Mouse (Mus musculus) forebrain, embryonic 12.5 days (tissue): Measurements from ENCODE around the gene Rps6ka5. TPM values are rescaled to one million over a fixed set of nuclear protein-coding genes. Genes with fewer than 3 reads are reported as not detected.

ENCODE experiments used
- ATAC-seq: fragments of 200-750 bp; cut with Nextera tagmentation; 2 replicates; pipeline ENCODE4 v1.8.0; 2017; ENCODE audit warnings: moderate TSS enrichment; ENCODE audit not compliant: low FRiP score
- H3K27ac ChIP-seq: fragments of 300-500 bp; sonication (generic); 2 replicates; pipeline ENCODE4 v1.5.1; 2016; ENCODE audit warnings: mild to moderate bottlenecking
- H3K27me3 ChIP-seq: fragments of 300-500 bp; sonication (generic); 2 replicates; pipeline ENCODE4 v1.6.1; 2016; ENCODE audit warnings: mild to moderate bottlenecking
- H3K36me3 ChIP-seq: fragments of 300-500 bp; sonication (generic); replicated peaks from 2 replicates; pipeline ENCODE4 v1.6.1; 2016; ENCODE audit warnings: mild to moderate bottlenecking
- H3K4me1 ChIP-seq: fragments of 300-500 bp; sonication (generic); 2 replicates; pipeline ENCODE4 v1.6.1; 2016
- H3K4me2 ChIP-seq: fragments of 300-500 bp; sonication (generic); 2 replicates; pipeline ENCODE4 v1.6.1; 2016; ENCODE audit warnings: mild to moderate bottlenecking, moderate library complexity
- H3K4me3 ChIP-seq: fragments of 300-500 bp; sonication (generic); replicated peaks from 2 replicates; pipeline ENCODE4 v1.5.1; 2016; ENCODE audit warnings: mild to moderate bottlenecking
- H3K9ac ChIP-seq: fragments of 300-500 bp; sonication (generic); 2 replicates; pipeline ENCODE4 v1.6.1; 2016; ENCODE audit warnings: mild to moderate bottlenecking
- H3K9me3 ChIP-seq: fragments of 300-500 bp; sonication (generic); 2 replicates; pipeline ENCODE4 v1.6.1; 2016
- WGBS: fragments of 180-500 bp; shearing (Covaris S2); methylation state at CpG from one replicate; pipeline ENCODE4 v1.1.7; 2016; 5-methylcytosine and 5-hydroxymethylcytosine counted together
- polyA plus RNA-seq: library from polyadenylated mRNA; unstranded; fragments of >200 nt; fragmentation: Nextera tagmentation; extraction: Ambion mirVana; gene quantifications from 2 replicates; pipeline ENCODE4 v1.2.1, GENCODE M21; 2016

The Rps6ka5 gene
- polyA plus RNA-seq, 1 experiment from 2014 or later: 6.5 TPM

DNA sequence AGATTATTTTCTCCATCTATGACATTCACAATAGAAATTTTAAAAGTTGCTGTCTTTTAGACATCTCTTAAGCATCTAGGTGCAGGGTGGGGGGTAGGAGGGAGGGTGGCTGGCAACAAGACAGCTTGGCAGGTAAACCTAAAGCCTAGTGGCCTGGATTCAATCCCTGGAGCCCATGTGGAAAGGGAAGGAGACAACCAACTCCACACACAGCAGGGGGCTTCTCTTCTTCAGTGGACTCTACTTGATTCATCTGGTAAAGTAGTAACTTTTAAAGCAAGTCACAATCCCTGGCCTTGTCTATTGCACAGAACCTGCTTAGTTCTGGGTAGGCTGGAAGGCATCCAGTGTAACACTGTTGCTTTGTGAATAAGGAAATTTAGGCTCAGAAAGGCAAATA, 9.3 kb downstream of the Rps6ka5 start:
- Histone ChIP-seq H3K27me3 (no peaks in the 10 kb centered on the region), H3K36me3 (no peaks in the 10 kb centered on the region)

DNA sequence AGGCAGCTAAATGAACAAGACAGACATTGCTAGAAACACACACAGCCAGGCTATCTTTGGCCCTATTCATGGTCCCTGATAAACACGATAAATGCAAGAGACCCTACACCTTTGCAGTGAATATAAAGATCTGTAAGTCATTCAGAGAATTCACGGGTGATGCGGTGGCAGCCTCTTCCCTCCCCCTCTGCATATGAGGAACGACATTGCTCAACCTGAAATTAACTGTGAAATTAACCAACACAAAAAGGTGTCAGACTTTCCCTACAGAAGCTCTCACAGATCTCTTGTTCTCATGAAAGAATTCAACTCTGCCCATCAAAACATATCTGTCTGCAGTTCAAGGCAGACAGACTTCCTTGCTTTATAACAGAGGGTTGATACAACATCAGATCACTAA, 9.8 kb downstream of the Rps6ka5 start:
- no peak overlapping the region for H3K27ac ChIP-seq
- H3K27me3 ChIP-seq: no peaks in the 10 kb centered on the region
- H3K4me2 ChIP-seq: no peak overlapping the region
- 82% methylated on average over 4 of the region's 4 CpGs for WGBS
- H3K9me3 ChIP-seq: no peaks in the 10 kb centered on the region
- H3K9ac ChIP-seq: no peak overlapping the region
- no peak for ATAC-seq
- H3K4me1 ChIP-seq: no peaks in the 10 kb centered on the region
- no peaks in the 10 kb centered on the region for H3K36me3 ChIP-seq
- H3K4me3 ChIP-seq: no peak overlapping the region

More for the DNA sequence above, 9.3 kb downstream of the Rps6ka5 start:
- H3K4me3 ChIP-seq: no peak overlapping the region
- H3K4me1 ChIP-seq: no peaks in the 10 kb centered on the region
- no peak for ATAC-seq
- no peak overlapping the region for H3K9ac ChIP-seq
- H3K4me2 ChIP-seq: no peak overlapping the region
- H3K9me3 ChIP-seq: no peaks in the 10 kb centered on the region
- no peak overlapping the region for H3K27ac ChIP-seq

DNA sequence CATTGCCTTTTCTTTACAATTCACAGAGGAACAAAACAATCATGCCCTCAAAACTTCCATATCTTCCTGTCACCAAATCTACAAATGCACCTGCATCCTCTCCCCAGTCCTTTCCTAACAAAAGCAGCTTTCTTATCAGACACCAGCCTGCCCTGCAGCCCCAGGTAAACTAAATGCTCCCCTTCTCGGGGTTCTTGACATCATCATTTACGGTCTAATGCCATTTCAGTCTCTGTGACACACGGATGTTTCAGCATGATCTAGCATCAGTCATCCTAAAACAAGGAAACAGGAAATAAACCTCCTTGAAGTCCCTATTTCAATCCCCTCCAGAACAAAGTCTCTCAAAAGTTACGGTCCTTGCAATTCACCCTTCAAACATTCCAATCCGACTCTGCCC, 15.0 kb downstream of the Rps6ka5 start:
- Histone ChIP-seq H3K27me3 (no peaks in the 10 kb centered on the region), H3K4me2 (no peak overlapping the region), H3K4me3 (no peak overlapping the region), H3K4me1 (no peaks in the 10 kb centered on the region), H3K9me3 (no peaks in the 10 kb centered on the region), H3K36me3 (no peaks in the 10 kb centered on the region), H3K27ac (no peak overlapping the region), H3K9ac (no peak overlapping the region)
- ATAC-seq: no peak
- 78% methylated on average over 5 of the region's 5 CpGs for WGBS

DNA sequence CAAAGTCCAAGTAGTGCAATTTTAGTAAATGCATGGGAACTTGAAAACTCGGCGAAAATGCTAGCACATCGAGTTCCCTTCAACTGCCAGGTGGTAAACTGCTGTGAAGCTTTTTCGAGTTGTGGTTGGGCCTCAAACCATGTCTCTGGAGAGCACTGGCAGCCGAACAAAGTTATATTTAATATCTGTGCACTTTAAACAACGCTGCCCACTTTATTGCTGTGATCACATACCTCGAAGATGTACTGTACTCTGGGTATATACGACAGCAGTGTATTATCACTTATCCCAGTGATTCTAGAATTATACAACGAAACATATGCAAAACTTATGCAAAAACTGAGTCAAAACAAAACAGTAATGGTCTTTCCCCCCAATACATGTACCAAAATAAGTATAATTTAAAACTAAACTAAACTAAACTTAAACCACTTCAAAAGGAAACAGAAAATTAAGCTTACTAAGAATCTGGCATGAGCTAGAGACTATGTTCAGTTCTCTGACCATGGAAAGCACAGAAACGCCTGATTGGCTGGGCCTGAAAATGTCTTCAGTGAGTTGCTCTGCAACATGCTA, 15.6 kb downstream of the Rps6ka5 start:
- Histone ChIP-seq H3K36me3 (no peaks in the 10 kb centered on the region), H3K4me3 (no peak overlapping the region), H3K9ac (no peak overlapping the region), H3K9me3 (no peaks in the 10 kb centered on the region), H3K4me1 (no peaks in the 10 kb centered on the region), H3K27me3 (no peaks in the 10 kb centered on the region), H3K27ac (no peak overlapping the region), H3K4me2 (no peak overlapping the region)
- 88% methylated on average over 10 of the region's 10 CpGs for WGBS
- no peak for ATAC-seq

DNA sequence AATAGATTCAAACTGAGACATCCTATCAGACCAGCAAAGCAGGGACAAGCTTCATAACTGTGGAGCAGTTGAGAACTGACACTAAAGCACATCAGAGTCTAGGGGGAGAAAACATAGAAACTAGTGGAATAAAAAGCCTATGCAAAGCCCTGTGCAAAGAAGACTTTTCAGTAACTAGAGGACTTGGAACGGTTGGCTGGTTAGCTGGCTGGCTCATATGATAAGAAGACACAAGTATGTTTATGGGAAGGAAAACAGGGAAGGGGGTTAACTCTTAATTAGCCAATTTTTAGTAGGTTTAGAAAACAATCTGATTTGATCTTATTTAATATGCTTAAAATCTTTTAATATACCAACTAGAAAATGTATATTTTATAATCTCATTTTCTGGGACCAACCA, 16.4 kb downstream of the Rps6ka5 start:
- no peak overlapping the region for H3K27ac ChIP-seq
- no peaks in the 10 kb centered on the region for H3K27me3 ChIP-seq
- no peak overlapping the region for H3K4me3 ChIP-seq
- H3K4me2 ChIP-seq: no peak overlapping the region
- H3K9ac ChIP-seq: no peak overlapping the region
- no peaks in the 10 kb centered on the region for H3K36me3 ChIP-seq
- WGBS: 65% methylated on average over 1 of the region's 1 CpGs
- ATAC-seq: no peak
- H3K9me3 ChIP-seq: no peaks in the 10 kb centered on the region
- H3K4me1 ChIP-seq: no peaks in the 10 kb centered on the region

DNA sequence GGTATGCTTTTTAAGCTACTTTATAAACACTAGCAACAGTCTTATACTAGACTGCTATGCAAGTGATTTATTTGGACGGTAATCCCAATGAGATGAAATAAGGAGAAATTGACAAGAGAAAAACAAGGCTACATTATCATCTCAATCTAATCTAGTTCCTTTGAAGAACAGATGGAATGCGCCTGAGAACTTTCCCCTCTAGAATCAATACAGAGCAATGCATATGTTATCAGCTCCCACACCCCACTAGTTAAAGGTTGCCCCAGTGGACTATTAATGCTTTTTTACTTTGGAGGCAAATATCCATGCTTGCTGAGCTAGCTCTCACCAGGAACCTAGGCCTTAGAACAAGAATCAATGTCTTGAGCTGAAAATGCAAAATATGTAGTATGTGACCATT, 19.5 kb downstream of the Rps6ka5 start:
- no peak for ATAC-seq
- 90% methylated on average over 2 of the region's 2 CpGs for WGBS
- H3K9me3 ChIP-seq: no peaks in the 10 kb centered on the region
- H3K4me1 ChIP-seq: no peaks in the 10 kb centered on the region
- H3K27ac ChIP-seq: no peak overlapping the region
- H3K27me3 ChIP-seq: no peaks in the 10 kb centered on the region
- H3K4me3 ChIP-seq: no peak overlapping the region
- H3K9ac ChIP-seq: no peak overlapping the region
- H3K4me2 ChIP-seq: no peak overlapping the region
- H3K36me3 ChIP-seq: no peaks in the 10 kb centered on the region

DNA sequence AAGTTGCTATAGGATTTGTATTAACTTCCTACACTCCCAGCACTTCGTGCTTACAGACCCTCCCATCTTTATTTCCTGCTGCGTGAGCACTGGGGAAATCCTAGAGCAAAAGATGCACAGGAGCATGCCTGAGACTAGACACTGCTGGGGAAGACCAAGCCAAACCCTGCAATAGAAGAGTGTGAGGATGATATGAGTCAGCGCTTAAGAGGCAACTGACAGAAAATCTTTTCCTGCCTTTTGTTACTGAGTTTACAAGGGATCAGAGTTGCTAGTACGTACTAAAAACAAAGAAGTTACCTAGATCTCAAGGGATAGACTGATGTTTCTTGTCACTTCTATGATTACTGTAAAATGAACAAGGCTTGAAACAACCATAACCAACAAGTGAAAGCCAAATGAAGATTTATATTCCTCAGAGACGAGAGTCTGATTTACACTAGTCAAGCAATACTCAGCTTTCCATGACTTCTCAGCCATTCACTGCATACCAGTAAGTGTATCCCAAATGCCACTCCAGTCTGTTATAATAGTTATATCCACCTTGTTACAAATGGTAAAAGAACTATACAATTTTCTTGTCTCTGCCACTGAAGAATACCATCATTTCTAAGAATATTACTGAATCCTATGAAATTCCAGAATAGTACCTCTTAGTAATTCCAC, 21.6 kb downstream of the Rps6ka5 start:
- Histone ChIP-seq H3K4me3 (no peak overlapping the region), H3K27ac (no peak overlapping the region), H3K4me2 (no peak overlapping the region), H3K27me3 (no peaks in the 10 kb centered on the region), H3K9me3 (no peaks in the 10 kb centered on the region), H3K9ac (no peak overlapping the region), H3K4me1 (no peaks in the 10 kb centered on the region), H3K36me3 (no peaks in the 10 kb centered on the region)
- ATAC-seq: no peak
- WGBS: 86% methylated on average over 5 of the region's 5 CpGs

DNA sequence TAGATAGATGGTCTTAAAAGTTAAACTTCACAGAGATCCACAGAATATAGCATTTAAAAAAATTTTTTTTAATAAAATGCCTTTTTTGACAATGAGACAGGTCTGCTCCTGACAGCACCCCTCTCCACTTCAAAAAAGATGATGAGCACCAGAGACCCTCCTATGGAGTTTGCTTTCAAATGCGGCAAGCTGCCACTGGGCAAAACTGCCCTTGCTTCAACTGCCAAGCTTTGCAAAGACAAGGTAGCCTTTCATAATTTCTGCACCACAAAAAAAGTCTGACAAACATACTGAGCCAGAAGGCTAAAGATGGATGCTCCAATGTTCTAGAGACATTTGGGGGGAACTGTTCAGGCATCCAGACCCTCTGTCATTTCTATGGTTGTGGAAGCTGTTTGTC, 28.8 kb downstream of the Rps6ka5 start:
- Histone ChIP-seq H3K9ac (no peak overlapping the region), H3K27me3 (no peaks in the 10 kb centered on the region), H3K9me3 (no peaks in the 10 kb centered on the region), H3K4me3 (no peak overlapping the region), H3K4me1 (no peaks in the 10 kb centered on the region), H3K36me3 (no peaks in the 10 kb centered on the region), H3K27ac (no peak overlapping the region), H3K4me2 (no peak overlapping the region)
- no peak for ATAC-seq
- WGBS: 90% methylated on average over 1 of the region's 1 CpGs

DNA sequence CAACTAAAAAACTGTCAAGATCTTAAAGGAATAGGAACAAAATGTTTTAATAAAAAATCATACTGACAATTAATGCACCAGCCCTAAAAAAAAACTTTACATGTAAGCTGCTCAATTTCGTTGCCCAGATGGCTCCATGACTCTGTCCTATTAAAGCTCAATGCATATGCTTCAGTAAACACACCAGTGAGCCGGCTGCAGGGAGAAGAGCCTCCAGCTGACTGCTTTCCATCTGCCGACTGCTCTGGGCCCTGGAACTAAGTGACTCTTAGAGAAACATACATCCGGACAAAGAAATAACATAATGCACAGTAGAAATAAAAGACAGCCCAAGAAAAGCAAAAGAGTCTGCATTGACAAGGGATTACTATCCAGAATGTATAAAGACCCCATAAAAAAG, 30.2 kb downstream of the Rps6ka5 start:
- 27% methylated on average over 4 of the region's 4 CpGs for WGBS

DNA sequence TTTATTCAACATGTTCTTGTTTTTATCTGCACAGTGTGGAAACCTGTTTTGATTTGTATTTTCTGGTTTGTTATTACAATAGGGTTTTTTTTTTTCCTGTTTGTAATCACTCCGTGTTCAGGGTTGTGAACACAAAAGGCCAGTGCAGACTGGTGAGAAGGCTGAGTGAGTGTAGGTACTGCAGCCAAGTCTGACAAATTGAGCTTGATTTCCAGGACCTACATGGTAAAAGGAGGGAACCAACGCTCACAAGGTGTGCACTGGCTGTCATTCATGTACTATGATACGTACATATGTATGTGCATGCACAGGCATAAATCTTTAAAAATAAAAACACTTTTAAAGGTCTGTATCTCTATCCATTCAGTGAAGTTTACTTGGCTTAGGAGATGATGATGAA, 31.5 kb downstream of the Rps6ka5 start:
- ATAC-seq: no peak
- 81% methylated on average over 3 of the region's 3 CpGs for WGBS
- H3K4me2 ChIP-seq: no peak overlapping the region

More for the DNA sequence above, 30.2 kb downstream of the Rps6ka5 start:
- ATAC-seq: no peak
- Histone ChIP-seq H3K4me1 (no peaks in the 10 kb centered on the region), H3K4me2 (no peak overlapping the region), H3K9me3 (no peaks in the 10 kb centered on the region), H3K36me3 (no peaks in the 10 kb centered on the region), H3K27ac (no peak overlapping the region), H3K9ac (no peak overlapping the region), H3K27me3 (no peaks in the 10 kb centered on the region), H3K4me3 (no peak overlapping the region)

DNA sequence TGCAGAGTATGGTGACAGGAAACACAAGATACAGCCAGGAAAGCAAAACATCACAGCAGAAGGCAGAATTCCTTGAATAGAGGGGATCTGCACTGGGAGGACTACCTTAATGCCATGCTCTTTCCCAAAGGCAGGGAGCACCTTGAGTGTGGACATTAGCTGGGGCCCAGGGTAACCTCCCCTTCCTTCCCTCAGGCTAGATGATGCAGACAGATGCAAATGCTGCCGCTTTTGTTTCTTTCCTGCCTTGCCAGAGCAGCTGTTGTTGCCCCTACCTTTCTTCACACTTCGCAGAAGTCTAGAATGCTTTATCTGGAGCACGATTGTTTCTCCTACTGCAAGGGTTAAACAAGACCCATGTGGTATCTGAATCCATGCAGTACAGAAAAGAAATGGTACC, 34.6 kb downstream of the Rps6ka5 start:
- Histone ChIP-seq H3K9ac (no peak overlapping the region), H3K27ac (no peak overlapping the region), H3K36me3 (no peaks in the 10 kb centered on the region), H3K27me3 (no peaks in the 10 kb centered on the region), H3K4me1 (no peaks in the 10 kb centered on the region), H3K9me3 (no peaks in the 10 kb centered on the region), H3K4me3 (no peak overlapping the region), H3K4me2 (no peak overlapping the region)
- 57% methylated on average over 3 of the region's 3 CpGs for WGBS
- ATAC-seq: no peak

More for the DNA sequence above, 31.5 kb downstream of the Rps6ka5 start:
- Histone ChIP-seq H3K27me3 (no peaks in the 10 kb centered on the region), H3K9ac (no peak overlapping the region), H3K9me3 (no peaks in the 10 kb centered on the region), H3K4me3 (no peak overlapping the region), H3K27ac (no peak overlapping the region), H3K36me3 (no peaks in the 10 kb centered on the region), H3K4me1 (no peaks in the 10 kb centered on the region)

DNA sequence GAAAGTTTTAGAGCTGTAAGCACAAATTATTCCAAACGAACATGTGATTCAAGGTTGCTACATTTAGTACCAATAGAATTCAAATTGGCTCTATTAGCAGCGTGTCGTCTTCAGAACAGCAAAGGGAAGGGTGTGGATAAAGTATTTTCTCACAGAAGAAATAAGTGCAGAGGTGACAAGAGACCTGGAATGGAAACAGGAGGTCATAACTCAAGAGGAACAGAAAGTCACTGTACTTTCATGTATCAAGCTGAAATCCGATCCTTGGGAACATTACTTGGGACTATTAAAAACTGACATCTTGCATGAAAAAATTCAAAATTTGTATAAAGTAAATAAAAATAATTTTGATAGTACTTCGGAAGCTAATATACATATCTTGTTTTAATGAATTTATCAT, 36.3 kb downstream of the Rps6ka5 start:
- ATAC-seq: no peak
- H3K4me3 ChIP-seq: no peak overlapping the region

DNA sequence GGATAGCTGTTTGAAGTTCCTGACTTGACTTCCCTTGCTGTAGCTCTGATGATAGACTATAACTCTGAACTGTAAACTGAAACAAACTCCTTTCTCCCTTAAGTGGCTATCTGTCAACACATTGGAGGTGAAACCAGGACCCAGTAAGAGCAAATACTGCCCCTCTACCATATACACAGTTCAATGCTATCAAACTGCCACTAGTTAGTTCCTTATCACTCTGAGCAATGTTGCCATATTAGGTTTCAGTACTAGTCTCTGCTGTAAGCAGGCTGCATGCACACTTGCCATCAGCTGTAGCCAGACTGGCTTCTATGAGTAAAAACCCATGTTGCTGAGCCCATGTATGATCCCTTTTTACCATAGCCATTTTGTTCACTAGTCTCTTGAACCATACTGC, 38.6 kb downstream of the Rps6ka5 start:
- no peaks in the 10 kb centered on the region for H3K36me3 ChIP-seq
- H3K4me1 ChIP-seq: no peaks in the 10 kb centered on the region
- no peak overlapping the region for H3K4me3 ChIP-seq
- no peak overlapping the region for H3K27ac ChIP-seq
- no peak overlapping the region for H3K4me2 ChIP-seq
- no peak for ATAC-seq
- H3K9me3 ChIP-seq: no peaks in the 10 kb centered on the region
- no peak overlapping the region for H3K9ac ChIP-seq
- no peaks in the 10 kb centered on the region for H3K27me3 ChIP-seq

More for the DNA sequence above, 36.3 kb downstream of the Rps6ka5 start:
- Histone ChIP-seq H3K9me3 (no peaks in the 10 kb centered on the region), H3K36me3 (no peaks in the 10 kb centered on the region), H3K4me1 (no peaks in the 10 kb centered on the region), H3K9ac (no peak overlapping the region), H3K27me3 (no peaks in the 10 kb centered on the region), H3K4me2 (no peak overlapping the region), H3K27ac (no peak overlapping the region)
- 79% methylated on average over 5 of the region's 5 CpGs for WGBS
